Mouse (Mus musculus) brain, adult 2 months (tissue): ENCODE results near the gene Mau2.

Experiments used
- DNase-seq: peaks from one replicate; pipeline ENCODE4 v3.0.0; 2011; ENCODE audit warnings: low read depth, low spot score

The Mau2 gene

DNA sequence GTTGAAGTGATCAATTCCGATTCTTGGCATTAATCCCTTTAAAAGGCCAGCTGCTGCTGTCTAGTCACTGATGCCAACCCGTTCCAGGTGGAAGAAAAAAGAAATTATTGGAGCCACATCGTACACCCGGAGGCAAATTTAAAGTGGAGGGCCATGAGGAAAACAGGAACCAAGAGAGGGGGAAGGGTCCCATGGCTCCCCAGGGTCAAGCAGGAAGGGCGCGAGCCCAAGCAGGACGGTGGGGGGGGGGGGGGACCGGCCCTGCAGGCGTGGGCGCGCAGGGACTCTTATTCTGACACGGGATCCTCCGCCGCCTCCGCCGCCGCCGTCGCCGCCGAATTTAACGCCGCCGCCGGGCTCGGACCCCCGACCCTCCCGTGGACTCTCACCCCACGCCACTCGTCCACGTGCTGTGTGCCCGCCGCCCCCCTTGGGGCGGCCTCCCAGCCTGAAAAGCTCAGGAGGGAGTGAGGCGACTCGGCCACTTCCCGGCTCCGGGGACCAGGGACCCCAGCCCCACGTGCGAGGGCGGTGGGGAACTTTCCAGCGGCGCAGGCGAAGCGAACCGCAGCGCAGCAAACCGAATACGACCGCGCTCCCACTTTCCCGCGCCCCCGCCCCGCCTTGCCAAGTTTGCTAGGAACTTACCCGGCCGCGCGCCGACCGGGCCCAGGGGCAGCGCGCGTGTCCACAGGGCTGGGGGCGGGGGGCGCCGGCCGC is 68.9 kb downstream of the Mau2 start:
- peak; percentile 60 for DNase-seq

DNA sequence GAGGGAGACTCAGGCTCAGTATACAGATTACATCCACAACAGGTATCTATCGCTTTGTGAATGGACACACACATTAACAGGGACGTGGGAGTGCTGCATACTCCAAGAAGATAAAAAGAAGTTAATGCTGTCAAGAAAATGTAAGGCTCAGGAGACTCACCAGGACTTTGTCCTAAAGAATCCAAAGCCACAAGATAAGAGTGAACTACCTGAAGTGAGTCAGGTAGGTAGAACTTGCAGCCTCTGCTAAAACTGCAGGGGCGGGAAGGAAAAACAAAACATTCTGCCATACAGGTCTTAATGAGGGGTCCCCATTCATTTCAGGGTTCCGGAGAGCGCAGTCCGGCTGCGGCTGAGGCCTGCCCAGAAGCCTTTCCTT is 69.5 kb downstream of the Mau2 start:
- no peak for DNase-seq

DNA sequence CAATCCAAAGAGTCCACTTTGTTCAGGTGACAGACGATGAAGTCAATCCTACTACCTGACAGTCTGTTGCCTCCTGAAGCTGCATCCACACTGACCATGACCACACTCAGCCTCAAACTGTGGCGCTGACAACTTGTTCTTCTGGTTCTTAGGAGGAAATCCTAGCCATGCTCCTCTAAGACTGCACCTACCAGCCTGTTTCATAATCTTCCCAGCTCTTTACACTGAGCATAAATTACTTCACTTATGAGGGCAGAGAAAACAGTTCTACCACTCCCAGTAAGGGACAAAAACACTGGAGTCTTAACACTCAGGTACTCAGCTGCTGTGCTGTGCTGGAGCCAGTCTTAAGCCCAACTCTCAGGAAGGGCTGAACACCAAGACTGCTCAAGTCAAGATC is 71.7 kb downstream of the Mau2 start:
- DNase-seq: no peak

DNA sequence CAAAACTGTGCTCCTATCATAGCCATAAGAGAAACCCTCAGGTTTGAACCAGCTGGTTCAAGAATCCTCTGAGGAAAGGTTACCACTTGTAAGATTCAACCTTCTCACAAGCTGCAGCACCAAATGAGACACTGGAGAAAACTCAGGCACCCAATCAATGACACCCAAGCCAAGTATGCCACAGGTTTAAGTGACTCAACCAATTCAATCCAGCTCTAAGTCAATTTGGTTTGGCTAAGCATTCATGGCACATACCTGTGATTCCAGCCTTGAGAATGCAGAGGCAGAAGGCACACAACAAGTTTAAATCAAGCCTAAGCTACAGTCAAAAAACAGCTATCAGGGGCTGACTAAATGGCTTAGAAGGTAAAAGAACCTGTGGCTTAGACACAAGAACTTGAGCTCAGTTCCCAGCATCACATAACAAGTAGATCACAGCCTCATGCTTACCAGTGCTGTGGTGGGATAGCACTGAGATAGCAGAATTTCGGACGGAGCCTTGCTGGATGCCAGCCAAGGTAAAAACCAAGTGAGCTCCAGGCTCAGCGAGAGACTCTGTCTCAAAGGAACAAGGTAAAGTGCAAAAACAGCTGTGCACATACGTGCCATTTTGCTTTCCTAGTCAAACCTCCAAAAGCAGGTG is 75.1 kb downstream of the Mau2 start:
- DNase-seq: no peak
